Mouse (Mus musculus) E14TG2a.4 (cell line): Measurements from ENCODE around the gene Fgd6.

Experiments used
- CTCF ChIP-seq: conservative IDR thresholded peaks from 2 replicates; pipeline ENCODE4 v1.5.1; 2014; ENCODE audit warnings: low read length
- NANOG ChIP-seq: IDR thresholded peaks from 2 replicates; pipeline ENCODE4 v1.6.1; 2014; ENCODE audit warnings: borderline replicate concordance, low read length, mixed read lengths
- POU5F1 ChIP-seq: IDR thresholded peaks from 2 replicates; pipeline ENCODE4 v1.6.1; 2014; ENCODE audit warnings: low read length, borderline replicate concordance

DNA sequence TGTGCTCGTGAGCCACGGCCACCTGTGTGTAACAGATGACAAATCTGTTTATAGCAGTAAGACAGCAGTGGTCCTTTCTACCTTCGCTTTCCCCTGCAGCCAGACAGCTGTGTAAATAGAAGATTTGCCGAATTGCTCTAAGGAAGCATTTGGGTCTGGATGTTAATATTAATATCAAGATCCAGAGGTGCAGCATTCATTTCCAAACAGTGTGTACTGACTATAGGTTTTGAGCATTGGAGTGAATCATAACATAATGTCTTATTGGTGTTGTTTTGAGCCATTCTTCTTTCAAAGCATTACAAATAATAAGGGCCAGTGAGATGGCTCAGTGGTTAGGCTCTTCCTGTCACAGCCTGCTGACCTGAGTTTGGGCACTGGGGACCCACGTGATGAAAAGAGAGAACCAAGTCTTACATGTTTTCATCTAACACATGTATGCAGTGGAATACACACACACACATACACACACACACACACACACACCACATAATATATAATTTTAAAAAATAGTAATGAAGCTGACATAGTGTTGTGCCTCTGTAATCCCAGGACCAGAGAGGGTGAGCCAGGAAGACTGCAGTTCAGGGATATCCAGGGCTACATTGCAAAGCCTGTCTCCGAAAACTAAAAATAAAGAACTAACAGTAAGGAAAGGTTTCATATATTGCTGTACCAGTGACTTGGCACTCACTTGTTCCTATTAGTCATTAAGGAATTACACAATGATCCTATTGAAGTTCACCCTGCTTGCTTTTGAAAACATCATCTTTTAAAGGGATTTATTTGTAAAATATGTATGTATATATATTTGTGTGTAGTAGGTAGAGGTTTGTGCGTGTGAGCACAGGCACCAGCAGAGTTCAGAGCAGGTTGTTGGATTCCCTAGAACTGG, 2.8 kb downstream of the Fgd6 start:
- no peak for TF ChIP-seq CTCF
- TF ChIP-seq NANOG: no peak
- TF ChIP-seq POU5F1: no peak
